Mouse (Mus musculus) testis, adult 10 weeks (tissue): ENCODE results near the gene Marf1. TPM values are rescaled to one million over a fixed set of nuclear protein-coding genes. Genes with fewer than 3 reads are reported as not detected.

ENCODE experiments used
- polyA plus RNA-seq: library from polyadenylated mRNA; stranded (reverse); fragments of 350-450 nt; fragmentation: Illumina TruSeq; extraction: RNeasy Lipid Tissue Mini Kit (QIAGEN cat#74804); gene quantifications from one replicate; pipeline ENCODE4 v1.2.3, GENCODE M21; 2014; ENCODE audit warnings: low read depth, low replicate concordance

The Marf1 gene
- 39.5 TPM for polyA plus RNA-seq

DNA sequence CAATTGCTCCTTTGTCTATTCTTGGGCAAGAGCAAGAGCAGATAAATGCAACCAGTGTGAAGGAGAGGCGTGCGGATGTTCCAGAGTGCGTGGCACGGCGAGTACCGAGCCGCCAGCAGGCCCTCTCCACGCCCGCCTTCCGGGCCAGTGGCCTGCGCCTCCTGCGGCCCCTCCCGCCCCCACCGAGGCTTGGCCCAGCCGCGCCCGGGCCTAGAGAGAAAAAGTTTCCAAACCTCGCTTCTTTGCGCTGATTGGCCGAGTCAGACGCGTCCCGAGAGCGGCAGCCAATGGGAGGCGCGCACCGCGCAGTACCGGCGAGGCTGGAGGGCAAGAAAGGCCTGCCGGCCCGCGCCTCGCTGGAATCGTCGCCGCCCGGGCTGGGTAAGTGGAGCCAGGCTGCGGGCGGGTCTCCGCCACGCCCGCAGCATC, at the start of gene Marf1, which contains the start of gene Nde1:
TSS of gene Marf1 (minus strand) at position 364 of the 429 bp plus-strand sequence.
TSS of gene Nde1 (plus strand) at position 288 of the 429 bp plus-strand sequence.

Other genes starting within 250 kb of the Marf1 start
- gene 2900011O08Rik, start 176.7 kb downstream of the Marf1 start, polyA plus RNA-seq, result 6.0 TPM
- 20.7 TPM for gene Ifitm7, start 176.5 kb downstream of the Marf1 start, polyA plus RNA-seq
- 10.7 TPM for gene Nde1, start 76 bp downstream of the Marf1 start, polyA plus RNA-seq
- 3.7 TPM for gene Myh11, start 128.0 kb upstream of the Marf1 start, polyA plus RNA-seq
- 43.0 TPM for gene Fopnl, start 154.1 kb upstream of the Marf1 start, polyA plus RNA-seq
- gene Abcc1, start 198.2 kb upstream of the Marf1 start, polyA plus RNA-seq, result 8.3 TPM